Mouse (Mus musculus): Measurements from ENCODE around the gene Tceanc2.

Gene Tceanc2

DNA sequence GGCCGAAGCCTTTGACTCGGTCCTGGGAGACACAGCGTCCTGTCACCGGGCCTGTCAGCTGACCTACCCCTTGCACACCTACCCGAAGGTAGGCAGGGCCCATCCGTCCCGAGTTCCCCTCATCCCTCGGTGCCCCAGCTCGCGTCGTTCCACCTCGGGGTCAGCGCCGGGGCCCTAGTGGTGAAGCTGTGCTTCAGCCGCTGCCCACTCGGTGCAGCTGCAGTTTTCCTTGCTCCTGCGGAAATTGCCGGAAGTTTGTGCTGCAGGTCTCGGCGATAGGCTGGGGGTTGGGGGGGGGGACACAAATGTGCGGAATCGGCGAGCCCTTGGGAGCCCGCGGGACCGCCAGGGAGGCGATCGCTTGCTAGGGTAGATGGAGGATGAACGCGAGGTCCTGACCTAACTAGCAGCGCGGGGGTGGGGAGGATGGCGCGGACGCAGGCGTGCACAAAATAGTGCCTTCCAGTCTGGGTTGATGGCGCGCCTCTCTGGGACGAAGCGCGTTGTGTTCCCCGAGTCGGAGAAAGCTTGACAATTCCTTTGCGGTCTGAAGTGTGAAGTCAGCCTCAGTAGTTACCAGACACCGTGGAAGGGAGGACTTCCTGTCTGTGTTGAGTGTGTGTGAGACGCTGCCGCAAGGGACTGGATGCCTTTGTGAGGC, at the start of gene Tceanc2:
Gene Tceanc2 (minus strand): TSS at position 287 of the 661 bp plus-strand sequence.
- DNase-seq: peak; percentile 56 to 58

- DNase-seq: no peak
Measured at GRCm38 (mm10) chr4:107226313-107226712, 47.4 kb upstream of the Tceanc2 start.

- no peak for DNase-seq
Measured at GRCm38 (mm10) chr4:107223225-107224204, 44.6 kb upstream of the Tceanc2 start.

DNA sequence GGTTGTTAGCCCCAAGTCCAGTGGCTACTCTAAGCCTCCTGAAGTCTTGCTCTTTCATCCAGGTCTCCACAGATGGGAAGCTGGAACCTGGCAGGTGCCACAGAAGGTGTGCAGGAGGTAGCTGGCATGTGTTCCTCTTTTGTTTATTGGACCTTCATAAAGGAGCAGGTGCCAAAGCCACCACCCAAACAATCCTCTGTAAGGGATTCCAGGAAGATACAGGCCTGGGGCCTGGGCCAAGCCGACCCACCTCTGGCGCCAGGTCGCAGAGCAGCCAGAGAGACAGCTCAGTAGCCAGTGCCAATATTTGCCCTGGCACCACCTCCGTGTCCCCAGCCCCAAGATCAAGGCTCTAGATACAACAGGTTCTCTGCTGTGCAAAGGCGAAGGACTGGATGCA, 42.6 kb upstream of the Tceanc2 start:
- DNase-seq: no peak

DNA sequence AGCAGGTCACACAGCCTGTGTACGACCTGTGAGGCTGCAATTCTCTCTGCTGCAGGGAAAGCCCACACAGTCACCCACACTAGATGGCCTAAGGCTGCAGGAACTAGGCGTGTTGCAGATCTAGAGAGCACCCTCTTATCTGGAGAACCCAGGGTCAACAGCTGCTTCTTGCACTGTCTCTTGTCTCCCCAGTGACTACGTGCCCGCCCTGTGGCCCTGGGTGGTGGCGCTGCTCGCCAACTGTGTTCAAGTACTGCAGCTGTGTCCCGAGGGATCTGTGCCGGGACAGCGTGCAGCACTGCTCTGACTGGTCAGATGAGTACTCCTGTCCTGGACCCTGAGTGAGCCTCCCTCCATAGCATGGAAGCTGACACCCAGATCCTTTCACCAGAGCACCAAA, 38.7 kb upstream of the Tceanc2 start:
- no peak for DNase-seq

GRCm38 (mm10) chr4:107213279-107214011, 34.5 kb upstream of the Tceanc2 start:
- no peak for DNase-seq

DNA sequence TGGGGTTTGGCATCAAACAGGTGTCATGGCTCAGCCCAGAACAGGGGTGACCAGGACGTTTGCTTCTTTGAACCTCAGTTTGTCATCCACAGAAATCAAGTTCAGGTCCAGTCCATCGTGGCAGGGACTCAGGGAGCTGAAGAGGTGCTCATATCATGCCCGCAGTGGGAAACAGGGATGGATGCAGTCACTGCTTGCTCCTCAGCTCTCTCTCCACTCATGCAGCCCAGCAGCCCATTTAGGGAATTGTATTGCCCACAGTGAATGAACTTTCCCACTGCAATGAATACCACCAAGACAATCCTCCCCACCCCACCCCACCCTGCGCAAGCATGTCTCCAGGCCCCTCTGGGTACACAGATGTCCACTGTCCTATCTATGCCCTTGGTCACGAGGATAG, 33.0 kb upstream of the Tceanc2 start:
- DNase-seq: no peak

- no peak for DNase-seq
Measured at GRCm38 (mm10) chr4:107211465-107211864, 32.5 kb upstream of the Tceanc2 start.

- DNase-seq: no peak
Measured at GRCm38 (mm10) chr4:107210483-107211097, 31.7 kb upstream of the Tceanc2 start.

- no peak for DNase-seq
Measured at GRCm38 (mm10) chr4:107208880-107209279, 30.0 kb upstream of the Tceanc2 start, which contains the start of gene Ldlrad1. Gene Ldlrad1 (plus strand): TSS chr4:107209180.

GRCm38 (mm10) chr4:107207016-107207415, 28.1 kb upstream of the Tceanc2 start:
- no peak for DNase-seq

DNA sequence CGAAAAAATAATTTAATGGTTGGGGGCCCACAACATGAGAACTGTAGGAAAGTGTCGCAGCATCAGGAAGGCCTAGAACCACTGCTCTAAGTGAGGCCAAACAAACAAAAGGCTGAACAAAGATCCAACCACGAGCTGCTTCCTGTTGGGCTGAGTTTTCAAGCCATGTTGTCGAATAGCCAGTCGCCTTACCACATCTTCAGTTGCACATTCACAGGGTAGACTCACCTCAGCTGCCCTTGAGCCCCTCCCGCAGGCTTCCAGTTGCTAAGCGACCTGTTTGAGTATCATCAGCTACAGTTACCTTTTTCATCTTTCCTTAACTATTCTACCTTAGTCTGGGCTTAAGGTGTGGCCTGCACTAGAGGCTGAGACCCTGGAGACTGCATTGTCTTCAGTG, 24.1 kb upstream of the Tceanc2 start:
- DNase-seq: no peak

DNA sequence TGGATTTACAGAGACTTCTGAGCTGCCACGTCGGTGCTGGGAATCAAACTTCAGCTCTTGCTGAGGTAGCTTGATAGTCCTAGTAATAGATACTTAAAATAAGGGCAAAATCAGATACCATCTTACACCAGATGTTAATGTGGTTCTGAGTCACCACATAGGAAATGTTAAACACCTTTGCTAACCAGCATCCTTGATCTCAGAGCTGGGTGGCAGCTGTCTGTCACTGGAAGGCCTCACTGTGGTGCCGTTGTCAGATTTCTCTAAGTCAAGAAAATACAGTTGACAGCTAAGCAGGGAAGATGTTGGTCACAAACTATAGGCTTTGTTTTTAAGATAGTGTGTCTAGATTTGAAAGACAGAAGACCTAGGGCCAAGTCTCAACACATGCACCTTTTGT, 22.9 kb upstream of the Tceanc2 start:
- no peak for DNase-seq

- DNase-seq: no peak
Measured at GRCm38 (mm10) chr4:107198072-107198471, 19.2 kb upstream of the Tceanc2 start.

- DNase-seq: no peak
Measured at GRCm38 (mm10) chr4:107196454-107196853, 17.5 kb upstream of the Tceanc2 start.

DNA sequence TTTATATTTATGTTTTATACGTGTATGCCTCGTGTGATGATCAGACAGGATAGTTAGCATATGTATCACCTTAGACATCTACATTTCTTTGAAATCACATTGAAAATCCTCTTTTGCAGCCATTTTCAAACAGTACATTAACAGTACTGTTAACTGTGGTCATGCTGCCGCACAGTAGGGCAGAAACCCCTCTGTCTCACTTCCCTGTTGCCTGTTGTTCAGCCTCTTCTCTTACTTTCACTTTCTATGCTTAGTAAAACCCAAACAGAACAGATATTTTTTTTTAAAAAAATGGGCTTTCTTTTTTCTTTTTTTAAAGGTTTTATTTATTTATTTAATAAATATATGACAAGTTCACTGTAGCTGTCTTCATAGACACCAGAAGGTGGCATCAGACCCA, 14.9 kb upstream of the Tceanc2 start:
- DNase-seq: peak; percentile 9 to 12

DNA sequence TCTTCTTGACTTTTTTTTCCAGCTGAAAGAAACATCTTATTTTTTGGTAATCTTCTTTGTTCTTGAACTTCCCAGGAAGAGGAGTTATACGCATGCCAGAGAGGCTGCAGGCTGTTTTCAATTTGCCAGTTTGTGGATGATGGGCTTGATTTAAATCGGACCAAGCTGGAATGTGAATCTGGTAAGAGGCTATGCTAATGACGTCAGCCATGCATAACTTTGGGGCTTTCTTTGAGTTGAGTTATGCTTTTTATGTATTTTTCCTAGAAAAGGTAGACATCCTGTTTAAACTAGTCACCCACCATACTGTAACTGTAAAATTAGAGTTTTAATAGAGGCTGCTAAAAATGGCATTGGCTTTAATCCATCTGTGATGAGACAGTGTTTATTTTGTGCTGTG, 6.8 kb upstream of the Tceanc2 start:
- DNase-seq: no peak

GRCm38 (mm10) chr4:107183203-107183602, 4.3 kb upstream of the Tceanc2 start:
- DNase-seq: no peak

GRCm38 (mm10) chr4:107182796-107183195, 3.9 kb upstream of the Tceanc2 start:
- DNase-seq: no peak

DNA sequence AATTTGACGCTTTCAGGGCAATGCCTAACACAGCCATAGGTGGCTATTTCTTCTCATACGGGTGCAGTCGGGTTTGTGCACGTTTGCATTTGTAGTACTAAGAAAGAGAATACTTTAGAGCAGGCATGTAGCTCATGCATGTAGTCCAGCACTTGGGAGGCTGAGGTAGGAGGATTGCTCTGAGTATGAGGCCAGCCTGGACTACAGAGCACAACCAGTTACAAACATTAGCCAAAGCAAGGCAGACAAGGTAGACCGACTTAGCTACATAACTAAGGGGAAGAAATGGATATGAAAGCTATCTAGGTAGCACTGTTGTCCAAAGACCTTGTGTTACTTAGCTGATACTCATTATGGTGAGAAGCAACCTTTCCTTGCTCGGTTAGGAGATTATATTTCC, 3.0 kb upstream of the Tceanc2 start:
- no peak for DNase-seq

DNA sequence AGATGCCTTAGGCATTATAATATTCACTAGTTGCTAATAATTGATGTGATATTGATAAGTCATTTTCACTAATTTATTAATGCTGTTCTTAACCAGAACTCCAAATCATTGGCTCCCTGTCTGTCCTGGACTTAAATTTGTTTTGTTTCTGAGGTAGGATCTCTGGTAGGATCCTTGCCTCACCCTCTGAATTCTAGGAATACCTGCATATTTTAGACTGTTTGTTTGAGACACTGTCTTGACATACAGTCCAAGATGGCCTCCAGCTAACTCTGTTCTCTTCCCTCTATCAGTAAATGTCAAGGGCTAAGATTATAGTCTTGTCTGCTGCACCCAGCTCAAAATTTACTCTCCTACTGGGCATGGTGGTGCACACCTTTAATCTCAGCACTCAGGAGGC, 1.8 kb upstream of the Tceanc2 start:
- no peak for DNase-seq

GRCm38 (mm10) chr4:107179561-107179960, 645 bp upstream of the Tceanc2 start:
- peak in 1 of 2 experiments; percentile 5 for DNase-seq

Measured in B cell, adult 2 months (primary cell).